Mouse (Mus musculus) liver, adult (tissue): ENCODE data around the gene Bap1.

ENCODE experiments used
- GATA4 ChIP-seq: IDR thresholded peaks from 2 replicates; pipeline ENCODE4 v1.6.1; 2014; ENCODE audit warnings: mild to moderate bottlenecking, low read length; ENCODE audit not compliant: insufficient replicate concordance

Bap1 gene

GRCm38 (mm10) chr14:31251084-31251604 lies at the start of gene Bap1, which contains the start of gene Phf7:
Gene Bap1 (plus strand): TSS chr14:31251450.
Gene Phf7 (minus strand): TSS chr14:31251317.
- no peak; the same call in 1 of the 2 replicates for TF ChIP-seq GATA4

GRCm38 (mm10) chr14:31204844-31205243 lies 46.4 kb upstream of the Bap1 start:
- TF ChIP-seq GATA4 = no peak

DNA sequence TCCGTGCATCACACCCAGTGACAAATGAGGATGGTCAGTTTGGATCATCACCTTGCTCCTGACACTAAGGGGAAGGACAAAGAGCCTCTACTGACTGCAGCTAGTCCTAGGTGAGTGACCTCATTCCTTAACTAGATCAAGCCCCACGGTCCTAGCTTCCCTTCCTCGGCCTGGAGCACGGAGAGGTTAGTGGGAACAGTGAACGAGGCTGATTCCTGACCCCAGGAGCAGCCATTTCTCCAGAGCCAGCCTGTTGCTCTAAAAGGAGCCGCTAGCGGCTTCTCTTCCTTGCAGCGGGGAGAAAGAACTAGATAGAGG lies 46.0 kb upstream of the Bap1 start:
- no peak for TF ChIP-seq GATA4

- no peak for TF ChIP-seq GATA4
Measured at GRCm38 (mm10) chr14:31205562-31206467, 45.4 kb upstream of the Bap1 start.

- no peak for TF ChIP-seq GATA4
Measured at GRCm38 (mm10) chr14:31206472-31206981, 44.7 kb upstream of the Bap1 start.

- no peak for TF ChIP-seq GATA4
Measured at GRCm38 (mm10) chr14:31207070-31207830, 44.0 kb upstream of the Bap1 start.

DNA sequence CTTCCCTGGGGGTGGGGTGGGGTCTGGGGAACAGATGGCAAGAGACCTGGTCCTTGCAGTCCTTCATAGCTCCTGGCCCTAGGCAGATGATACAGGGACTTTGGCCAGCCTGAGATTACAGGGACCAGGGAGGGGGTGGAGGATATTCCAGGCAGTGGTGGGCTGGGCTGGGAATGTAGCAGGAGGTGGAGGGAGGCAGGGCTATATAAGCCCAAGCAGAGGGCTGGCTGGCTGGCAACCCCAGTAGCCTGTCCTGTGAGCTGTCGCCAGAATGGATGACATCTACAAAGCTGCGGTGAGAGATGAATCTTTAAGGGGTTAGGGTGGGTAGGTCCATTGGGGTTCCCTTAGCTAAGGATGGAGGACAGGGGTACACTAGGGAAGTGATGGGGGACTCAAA lies 43.2 kb upstream of the Bap1 start, which contains the start of gene Tnnc1:
Tnnc1 (plus strand) TSS at position 229 of the 400 bp plus-strand sequence.
- TF ChIP-seq GATA4 = no peak

GRCm38 (mm10) chr14:31209133-31209557 lies 42.1 kb upstream of the Bap1 start:
- no peak for TF ChIP-seq GATA4

GRCm38 (mm10) chr14:31211854-31212253 lies 39.4 kb upstream of the Bap1 start:
- TF ChIP-seq GATA4 = no peak

DNA sequence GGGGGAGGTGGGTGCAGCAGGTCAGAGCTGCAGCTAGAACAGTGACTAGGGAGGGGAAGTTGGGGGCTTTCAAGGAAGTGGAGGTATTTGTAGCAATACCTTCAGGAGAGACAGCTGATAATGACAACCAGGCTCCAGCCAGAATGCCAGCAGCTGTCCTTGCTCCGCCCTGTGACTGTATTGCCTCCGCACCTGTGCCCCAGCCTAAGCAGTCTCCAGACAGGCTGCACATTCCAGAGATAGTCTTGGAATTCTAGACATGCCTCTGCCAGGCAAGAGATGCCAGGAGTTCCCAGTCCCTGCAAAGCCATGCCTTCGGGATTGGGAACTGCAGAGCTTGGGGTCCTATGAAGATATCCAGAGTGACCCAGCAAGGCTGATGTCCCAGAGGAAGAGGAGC lies 38.8 kb upstream of the Bap1 start:
- TF ChIP-seq GATA4 = no peak

GRCm38 (mm10) chr14:31213868-31214267 lies 37.4 kb upstream of the Bap1 start:
- TF ChIP-seq GATA4 = no peak

DNA sequence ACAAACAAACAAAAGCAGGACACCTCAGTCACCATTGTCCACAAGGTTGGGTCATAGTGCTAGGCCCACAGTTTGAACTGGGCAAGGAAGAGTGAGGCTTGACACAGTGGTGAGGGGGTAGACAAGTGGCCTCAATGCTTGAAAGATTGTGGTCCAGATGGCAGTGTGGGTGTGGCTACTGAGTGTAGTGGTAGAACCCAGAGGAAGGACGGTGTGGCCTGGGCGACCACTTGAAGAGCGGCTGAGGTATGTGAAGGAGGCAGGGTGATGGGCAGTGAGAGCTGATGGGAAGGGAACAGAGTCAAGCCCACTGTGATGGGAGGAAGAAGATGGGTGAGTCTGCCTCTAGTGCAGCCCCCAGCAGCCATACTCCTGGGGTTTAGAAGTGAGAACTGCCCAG lies 36.6 kb upstream of the Bap1 start:
- no peak for TF ChIP-seq GATA4

DNA sequence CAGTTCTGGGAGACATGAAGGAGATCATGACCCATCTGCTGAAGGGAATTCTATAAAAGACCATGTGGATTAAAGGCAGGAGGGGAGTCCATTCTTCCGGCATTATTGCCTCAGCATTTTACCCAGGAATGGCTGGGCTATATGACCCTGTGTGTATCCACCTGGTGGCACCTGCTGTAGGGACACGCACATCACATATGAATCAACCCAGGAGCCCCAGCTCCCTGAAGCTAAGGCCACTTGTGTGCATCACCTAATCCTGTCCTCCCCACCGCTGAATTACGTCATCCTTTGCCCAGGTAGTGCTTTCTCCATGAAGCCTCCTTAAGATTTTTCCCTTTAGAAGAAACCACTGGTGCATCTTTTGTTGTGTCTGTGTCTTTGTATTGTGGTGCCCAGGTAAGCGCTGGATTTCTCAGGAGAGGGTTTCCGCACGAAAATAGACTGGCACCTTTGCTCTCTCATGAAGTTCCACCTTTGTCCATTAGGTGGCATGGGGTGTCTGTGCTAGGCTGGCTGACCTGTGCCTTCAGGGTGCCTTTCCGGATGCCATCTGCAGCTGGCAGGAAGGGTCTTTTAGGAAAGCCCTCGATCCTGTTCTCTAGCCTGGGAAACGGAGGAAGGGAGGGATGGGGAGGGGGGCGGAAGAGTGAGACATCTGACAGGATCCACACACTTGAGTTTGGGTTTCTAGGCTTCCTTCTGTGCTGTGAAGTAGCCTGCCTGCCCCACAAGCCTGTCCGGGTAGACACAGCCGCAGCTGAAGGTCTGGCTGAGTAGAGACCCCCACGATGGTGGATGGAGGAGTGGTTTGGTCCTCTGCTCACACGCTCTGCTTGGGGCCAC lies 35.9 kb upstream of the Bap1 start:
- no peak for TF ChIP-seq GATA4

DNA sequence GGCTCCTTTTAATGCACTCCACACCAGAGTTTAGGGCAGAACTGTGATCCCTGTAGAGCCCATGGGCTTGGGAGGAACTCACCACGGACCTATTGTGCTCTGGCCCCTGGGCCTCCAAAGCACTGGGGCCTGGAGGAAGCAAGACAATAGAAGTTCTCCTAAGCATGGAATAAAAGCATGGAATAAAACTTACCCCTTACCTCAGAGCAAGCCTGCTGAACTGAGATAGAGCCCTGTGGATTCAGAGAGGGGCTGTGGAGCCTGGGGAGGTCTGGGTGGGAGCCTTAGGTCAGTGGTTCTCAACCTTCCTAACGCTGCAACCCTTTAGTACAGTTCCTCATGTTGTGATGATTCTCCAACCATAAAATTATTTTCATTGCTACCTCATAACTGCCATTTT lies 34.4 kb upstream of the Bap1 start, which contains the start of gene Nisch:
Nisch (minus strand) TSS at position 101 of the 400 bp plus-strand sequence.
- TF ChIP-seq GATA4 = no peak

GRCm38 (mm10) chr14:31217666-31218065 lies 33.6 kb upstream of the Bap1 start, which contains the start of gene Sema3g:
Gene Sema3g (plus strand): TSS chr14:31217860.
- no peak for TF ChIP-seq GATA4
